Mouse (Mus musculus): ENCODE data around the gene Pacs2. TPM values are rescaled to one million over a fixed set of nuclear protein-coding genes. Genes with fewer than 3 reads are reported as not detected.

The Pacs2 gene
- polyA plus RNA-seq, 1 experiment, result 89.3 TPM

GRCm38 (mm10) chr12:113026557-113026956 is 12.2 kb downstream of the Pacs2 start:
- no peak for TF ChIP-seq REST (IDR thresholded peaks at IDR 0.05; ENCODE audit: insufficient read depth, insufficient read length)
- TF ChIP-seq TCF3 (IDR thresholded peaks at IDR 0.05; ENCODE audit: insufficient read length, low read depth), result no peak
- TF ChIP-seq CEBPB (IDR thresholded peaks at IDR 0.05; ENCODE audit: insufficient read depth, poor library complexity, severe bottlenecking), result no peak
- no peak for TF ChIP-seq MYOD1 (IDR thresholded peaks at IDR 0.05; ENCODE audit: control insufficient read depth in 1 of 3, insufficient read length in 2 of 3, low read depth in 2 of 3)
- no peak for TF ChIP-seq POLR2A (IDR thresholded peaks at IDR 0.05; ENCODE audit: insufficient read length, low read depth)
- TF ChIP-seq MYOG (IDR thresholded peaks at IDR 0.05; ENCODE audit: control insufficient read depth in 1 of 3, insufficient read depth in 1 of 3, insufficient read length in 2 of 3, low read depth in 2 of 3), result no peak
- no peak for TF ChIP-seq SRF (IDR thresholded peaks at IDR 0.05; ENCODE audit: control insufficient read depth, insufficient read length, low read depth)
- TF ChIP-seq TCF12 (IDR thresholded peaks at IDR 0.05; ENCODE audit: insufficient read depth, poor library complexity, severe bottlenecking), result no peak
- no peak for TF ChIP-seq E2F4 (IDR thresholded peaks at IDR 0.05; ENCODE audit: insufficient read depth)
- Histone ChIP-seq H3K4me2 (ENCODE audit: low read depth) (peak overlapping the region; percentile 5), H3K79me2 (ENCODE audit: control insufficient read depth, insufficient read depth) (peaks cover 79% of the 10 kb centered on the region), H3ac (ENCODE audit: control insufficient read depth, insufficient read length) (no peak overlapping the region), H3K36me3 (ENCODE audit: control insufficient read depth, insufficient read depth) (peaks cover 14% of the 10 kb centered on the region), H3K4me3 (no peak overlapping the region), H3K27me3 (ENCODE audit: control insufficient read depth, insufficient read depth, insufficient read length) (no peaks in the 10 kb centered on the region)

- Histone ChIP-seq H3K4me2 (ENCODE audit: low read depth) (peak overlapping the region; percentile 62), H3K4me3 (no peak overlapping the region), H3ac (ENCODE audit: control insufficient read depth, insufficient read length) (no peak overlapping the region), H3K36me3 (ENCODE audit: control insufficient read depth, insufficient read depth) (peaks cover 14% of the 10 kb centered on the region), H3K27me3 (ENCODE audit: control insufficient read depth, insufficient read depth, insufficient read length) (no peaks in the 10 kb centered on the region), H3K79me2 (ENCODE audit: control insufficient read depth, insufficient read depth) (peaks cover 83% of the 10 kb centered on the region)
- TF ChIP-seq SRF (IDR thresholded peaks at IDR 0.05; ENCODE audit: control insufficient read depth, insufficient read length, low read depth) (no peak), MYOD1 (IDR thresholded peaks at IDR 0.05; ENCODE audit: control insufficient read depth in 1 of 3, insufficient read length in 2 of 3, low read depth in 2 of 3) (peak; percentile 78 to 83 (median 80)), MAX (IDR thresholded peaks at IDR 0.05; ENCODE audit: low read depth) (no peak), E2F4 (IDR thresholded peaks at IDR 0.05; ENCODE audit: insufficient read depth) (no peak), TCF3 (IDR thresholded peaks at IDR 0.05; ENCODE audit: insufficient read length, low read depth) (no peak), USF1 (IDR thresholded peaks at IDR 0.05; ENCODE audit: low read depth) (peak; percentile 30), REST (IDR thresholded peaks at IDR 0.05; ENCODE audit: insufficient read depth, insufficient read length) (no peak), TCF12 (IDR thresholded peaks at IDR 0.05; ENCODE audit: insufficient read depth, poor library complexity, severe bottlenecking) (peak; percentile 69), POLR2A (IDR thresholded peaks at IDR 0.05; ENCODE audit: insufficient read length, low read depth) (no peak), MYOG (IDR thresholded peaks at IDR 0.05; ENCODE audit: control insufficient read depth in 1 of 3, insufficient read depth in 1 of 3, insufficient read length in 2 of 3, low read depth in 2 of 3) (peak in 2 of 3 experiments; percentile 40 to 92), POLR2AphosphoS2 (IDR thresholded peaks at IDR 0.05; ENCODE audit: insufficient read length, low read depth) (no peak), CEBPB (IDR thresholded peaks at IDR 0.05; ENCODE audit: insufficient read depth, poor library complexity, severe bottlenecking) (no peak)
Observed at GRCm38 (mm10) chr12:113027495-113027894, 13.2 kb downstream of the Pacs2 start.

- Histone ChIP-seq H3ac (ENCODE audit: control insufficient read depth, insufficient read length) (no peak overlapping the region), H3K79me2 (ENCODE audit: control insufficient read depth, insufficient read depth) (peaks cover 88% of the 10 kb centered on the region), H3K4me2 (ENCODE audit: low read depth) (peak overlapping the region; percentile 62), H3K36me3 (ENCODE audit: control insufficient read depth, insufficient read depth) (peaks cover 14% of the 10 kb centered on the region), H3K27me3 (ENCODE audit: control insufficient read depth, insufficient read depth, insufficient read length) (no peaks in the 10 kb centered on the region), H3K4me3 (no peak overlapping the region)
- TF ChIP-seq MYOD1 (IDR thresholded peaks at IDR 0.05; ENCODE audit: control insufficient read depth in 1 of 3, insufficient read length in 2 of 3, low read depth in 2 of 3) (peak in 2 of 3 experiments; percentile 96 to 98), POLR2AphosphoS2 (IDR thresholded peaks at IDR 0.05; ENCODE audit: insufficient read length, low read depth) (no peak), TCF3 (IDR thresholded peaks at IDR 0.05; ENCODE audit: insufficient read length, low read depth) (peak; percentile 97), TCF12 (IDR thresholded peaks at IDR 0.05; ENCODE audit: insufficient read depth, poor library complexity, severe bottlenecking) (peak; percentile 92), CEBPB (IDR thresholded peaks at IDR 0.05; ENCODE audit: insufficient read depth, poor library complexity, severe bottlenecking) (no peak), MAX (IDR thresholded peaks at IDR 0.05; ENCODE audit: low read depth) (no peak), SRF (IDR thresholded peaks at IDR 0.05; ENCODE audit: control insufficient read depth, insufficient read length, low read depth) (no peak), MYOG (IDR thresholded peaks at IDR 0.05; ENCODE audit: control insufficient read depth in 1 of 3, insufficient read depth in 1 of 3, insufficient read length in 2 of 3, low read depth in 2 of 3) (peak; percentile 75 to 99 (median 98)), E2F4 (IDR thresholded peaks at IDR 0.05; ENCODE audit: insufficient read depth) (no peak), USF1 (IDR thresholded peaks at IDR 0.05; ENCODE audit: low read depth) (peak; percentile 73)
Observed at GRCm38 (mm10) chr12:113028067-113028466, 13.8 kb downstream of the Pacs2 start.

- H3K4me3 ChIP-seq, result no peak overlapping the region
- peak; percentile 37 for TF ChIP-seq POLR2A (IDR thresholded peaks at IDR 0.05; ENCODE audit: insufficient read length, low read depth)
- TF ChIP-seq REST (IDR thresholded peaks at IDR 0.05; ENCODE audit: insufficient read depth, insufficient read length), result no peak
- no peak for TF ChIP-seq CEBPB (IDR thresholded peaks at IDR 0.05; ENCODE audit: insufficient read depth, poor library complexity, severe bottlenecking)
- TF ChIP-seq POLR2AphosphoS2 (IDR thresholded peaks at IDR 0.05; ENCODE audit: insufficient read length, low read depth), result no peak
- TF ChIP-seq MAX (IDR thresholded peaks at IDR 0.05; ENCODE audit: low read depth), result no peak
- peak; percentile 88 to 96 (median 93) for TF ChIP-seq MYOG (IDR thresholded peaks at IDR 0.05; ENCODE audit: control insufficient read depth in 1 of 3, insufficient read depth in 1 of 3, insufficient read length in 2 of 3, low read depth in 2 of 3)
- peak in 2 of 3 experiments; percentile 93 to 94 for TF ChIP-seq MYOD1 (IDR thresholded peaks at IDR 0.05; ENCODE audit: control insufficient read depth in 1 of 3, insufficient read length in 2 of 3, low read depth in 2 of 3)
- no peak for TF ChIP-seq USF1 (IDR thresholded peaks at IDR 0.05; ENCODE audit: low read depth)
- TF ChIP-seq TCF12 (IDR thresholded peaks at IDR 0.05; ENCODE audit: insufficient read depth, poor library complexity, severe bottlenecking), result peak; percentile 97
- no peak for TF ChIP-seq SRF (IDR thresholded peaks at IDR 0.05; ENCODE audit: control insufficient read depth, insufficient read length, low read depth)
- no peak for TF ChIP-seq E2F4 (IDR thresholded peaks at IDR 0.05; ENCODE audit: insufficient read depth)
- peak; percentile 73 for TF ChIP-seq TCF3 (IDR thresholded peaks at IDR 0.05; ENCODE audit: insufficient read length, low read depth)
- H3K79me2 ChIP-seq (ENCODE audit: control insufficient read depth, insufficient read depth), result peaks cover 90% of the 10 kb centered on the region
- no peaks in the 10 kb centered on the region for H3K27me3 ChIP-seq (ENCODE audit: control insufficient read depth, insufficient read depth, insufficient read length)
- peaks cover 13% of the 10 kb centered on the region for H3K36me3 ChIP-seq (ENCODE audit: control insufficient read depth, insufficient read depth)
- peak overlapping the region; percentile 62 for H3K4me2 ChIP-seq (ENCODE audit: low read depth)
- H3ac ChIP-seq (ENCODE audit: control insufficient read depth, insufficient read length), result no peak overlapping the region
Observed at GRCm38 (mm10) chr12:113028898-113029297, 14.6 kb downstream of the Pacs2 start.
